Mouse (Mus musculus): ENCODE measurements around the gene Gm48552. TPM values are rescaled to one million over a fixed set of nuclear protein-coding genes. Genes with fewer than 3 reads are reported as not detected.

Gene Gm48552
- polyA plus RNA-seq, 1 experiment from 2014 or later = 0.31 TPM

DNA sequence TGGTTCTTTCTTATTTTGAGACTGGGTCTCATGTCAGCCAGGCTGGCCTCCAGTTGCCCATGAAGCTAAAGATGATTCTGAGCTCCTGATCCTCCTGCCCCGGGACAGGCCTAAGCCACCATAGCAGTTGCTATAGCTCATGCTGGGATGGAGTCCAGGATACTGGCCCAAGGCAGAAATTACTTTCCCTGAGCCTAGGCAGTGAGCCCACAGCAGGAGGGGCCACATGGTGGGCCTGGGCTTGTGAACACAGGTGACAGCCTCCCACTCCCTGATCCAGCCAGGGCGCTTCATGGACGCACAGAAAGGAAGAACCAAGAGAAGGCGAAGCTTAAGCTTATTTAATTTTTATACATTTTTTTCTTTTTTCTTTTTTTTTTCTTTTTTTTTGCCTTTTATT lies 7.1 kb downstream of the Gm48552 start:
- H3K27ac ChIP-seq (ENCODE audit: low read depth, low read length) = no peak overlapping the region; the same call in 1 of the 2 replicates
- no peak overlapping the region for H3K4me2 ChIP-seq (replicated peaks; ENCODE audit: low read depth)
- no peak overlapping the region for H3K4me3 ChIP-seq (ENCODE audit: low read depth, low read length)
- no peak overlapping the region for H3K9ac ChIP-seq (ENCODE audit: low read depth, low read length)
- peaks cover 21% of the 10 kb centered on the region; the same call in 1 of the 2 replicates for H3K36me3 ChIP-seq (ENCODE audit: control insufficient read depth, insufficient read depth)
- no peaks in the 10 kb centered on the region; the same call in 1 of the 2 replicates for H3K4me1 ChIP-seq (replicated peaks; ENCODE audit: control insufficient read depth, insufficient read depth, low read length)
- ATAC-seq = no peak
- no peaks in the 10 kb centered on the region for H3K9me3 ChIP-seq (ENCODE audit: control insufficient read depth)
- no peak for TF ChIP-seq CTCF (IDR thresholded peaks at IDR 0.05; ENCODE audit: low read depth)
- WGBS = 89% methylated on average over 4 of the region's 4 CpGs
- H3K27me3 ChIP-seq (replicated peaks; ENCODE audit: control insufficient read depth, insufficient read depth, low read length) = no peaks in the 10 kb centered on the region

- Histone ChIP-seq H3K36me3 (ENCODE audit: control insufficient read depth, insufficient read depth) (peaks cover 17% of the 10 kb centered on the region; the same call in 1 of the 2 replicates), H3K27me3 (replicated peaks; ENCODE audit: control insufficient read depth, insufficient read depth, low read length) (no peaks in the 10 kb centered on the region), H3K4me3 (ENCODE audit: low read depth, low read length) (no peak overlapping the region), H3K9me3 (ENCODE audit: control insufficient read depth) (no peaks in the 10 kb centered on the region), H3K27ac (ENCODE audit: low read depth, low read length) (no peak overlapping the region), H3K9ac (ENCODE audit: low read depth, low read length) (no peak overlapping the region), H3K4me2 (replicated peaks; ENCODE audit: low read depth) (no peak overlapping the region), H3K4me1 (replicated peaks; ENCODE audit: control insufficient read depth, insufficient read depth, low read length) (peaks cover 5% of the 10 kb centered on the region)
- no peak for TF ChIP-seq CTCF (IDR thresholded peaks at IDR 0.05; ENCODE audit: low read depth)
- no peak for ATAC-seq
- 88% methylated on average over 5 of the region's 5 CpGs for WGBS
Observed at GRCm38 (mm10) chr10:81396749-81397148, 7.9 kb downstream of the Gm48552 start.

DNA sequence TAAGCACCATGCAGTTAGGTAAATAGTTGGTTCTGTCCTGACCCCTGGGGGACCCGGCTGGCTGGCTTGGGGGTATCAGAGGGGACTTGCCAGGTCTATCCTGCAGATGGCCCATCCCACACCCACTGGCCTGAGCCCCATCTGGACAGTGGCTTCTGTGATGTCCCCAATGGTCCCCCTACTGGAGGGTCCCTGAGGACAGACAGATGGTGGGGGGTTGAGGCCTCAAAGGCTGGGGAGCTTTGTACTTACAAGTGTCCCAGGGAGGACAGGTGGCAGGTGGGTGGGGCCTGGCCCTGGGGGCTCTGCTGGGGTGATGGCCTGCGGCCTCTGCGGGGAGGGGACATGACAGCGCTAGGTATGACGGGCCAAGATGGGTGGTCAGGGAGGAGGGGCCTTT lies 10.5 kb downstream of the Gm48552 start:
- 82% methylated on average over 5 of the region's 5 CpGs for WGBS
- H3K27ac ChIP-seq (ENCODE audit: low read depth, low read length) = no peak overlapping the region
- H3K27me3 ChIP-seq (replicated peaks; ENCODE audit: control insufficient read depth, insufficient read depth, low read length) = 0 out of 2 replicates have a peak, but pooled peaks cover 4% of the 10 kb centered on the region
- TF ChIP-seq CTCF (IDR thresholded peaks at IDR 0.05; ENCODE audit: low read depth) = no peak
- H3K4me2 ChIP-seq (replicated peaks; ENCODE audit: low read depth) = peak overlapping the region; percentile 28; the same call in 1 of the 2 replicates
- H3K9ac ChIP-seq (ENCODE audit: low read depth, low read length) = no peak overlapping the region
- peaks cover 17% of the 10 kb centered on the region; the same call in 1 of the 2 replicates for H3K36me3 ChIP-seq (ENCODE audit: control insufficient read depth, insufficient read depth)
- H3K4me1 ChIP-seq (replicated peaks; ENCODE audit: control insufficient read depth, insufficient read depth, low read length) = peaks cover 12% of the 10 kb centered on the region
- no peak for ATAC-seq
- H3K9me3 ChIP-seq (ENCODE audit: control insufficient read depth) = no peaks in the 10 kb centered on the region
- H3K4me3 ChIP-seq (ENCODE audit: low read depth, low read length) = no peak overlapping the region

DNA sequence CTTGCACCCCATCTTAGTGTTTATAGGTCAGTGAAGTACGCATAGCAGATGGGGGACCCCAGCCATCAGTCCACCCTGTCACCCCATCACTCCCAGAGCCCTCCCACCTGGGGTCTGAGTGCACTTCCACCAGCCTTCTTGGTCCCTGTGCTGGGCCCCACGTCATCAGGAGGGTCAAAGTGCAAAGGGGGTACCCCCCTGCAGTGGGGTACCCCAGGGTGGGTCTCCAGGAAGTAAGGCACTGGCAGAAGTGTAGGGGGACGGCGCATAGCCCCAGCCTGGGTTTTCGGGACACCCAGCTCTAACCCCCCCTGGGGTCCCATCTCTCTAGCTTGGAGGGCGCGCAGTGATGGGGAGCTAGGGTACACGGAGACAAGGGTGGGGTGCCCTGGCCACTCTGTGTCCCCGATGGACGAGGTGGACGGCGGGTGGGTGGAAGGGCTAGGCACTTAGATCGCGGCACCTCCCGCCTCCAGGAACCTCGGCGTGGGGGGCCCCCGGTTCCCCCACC lies 11.0 kb downstream of the Gm48552 start:
- H3K27ac ChIP-seq (ENCODE audit: low read depth, low read length) = no peak overlapping the region
- peak overlapping the region; percentile 28; the same call in 1 of the 2 replicates for H3K4me2 ChIP-seq (replicated peaks; ENCODE audit: low read depth)
- no peak for ATAC-seq
- no peak overlapping the region for H3K9ac ChIP-seq (ENCODE audit: low read depth, low read length)
- no peak for TF ChIP-seq CTCF (IDR thresholded peaks at IDR 0.05; ENCODE audit: low read depth)
- peaks cover 20% of the 10 kb centered on the region; the same call in 1 of the 2 replicates for H3K36me3 ChIP-seq (ENCODE audit: control insufficient read depth, insufficient read depth)
- 0 out of 2 replicates have a peak, but pooled peaks cover 4% of the 10 kb centered on the region for H3K27me3 ChIP-seq (replicated peaks; ENCODE audit: control insufficient read depth, insufficient read depth, low read length)
- H3K9me3 ChIP-seq (ENCODE audit: control insufficient read depth) = no peaks in the 10 kb centered on the region
- H3K4me3 ChIP-seq (ENCODE audit: low read depth, low read length) = no peak overlapping the region
- peaks cover 12% of the 10 kb centered on the region for H3K4me1 ChIP-seq (replicated peaks; ENCODE audit: control insufficient read depth, insufficient read depth, low read length)
- WGBS = 79% methylated on average over 18 of the region's 18 CpGs

- peak overlapping the region; percentile 28 for H3K4me2 ChIP-seq (replicated peaks; ENCODE audit: low read depth)
- H3K4me1 ChIP-seq (replicated peaks; ENCODE audit: control insufficient read depth, insufficient read depth, low read length) = peaks cover 12% of the 10 kb centered on the region
- ATAC-seq = no peak
- no peak for TF ChIP-seq CTCF (IDR thresholded peaks at IDR 0.05; ENCODE audit: low read depth)
- H3K36me3 ChIP-seq (ENCODE audit: control insufficient read depth, insufficient read depth) = peaks cover 25% of the 10 kb centered on the region
- H3K4me3 ChIP-seq (ENCODE audit: low read depth, low read length) = 0 out of 2 replicates have a peak overlapping the region, but pooled peaks have one; percentile 6
- H3K27ac ChIP-seq (ENCODE audit: low read depth, low read length) = no peak overlapping the region
- no peaks in the 10 kb centered on the region for H3K9me3 ChIP-seq (ENCODE audit: control insufficient read depth)
- WGBS = 69% methylated on average over 22 of the region's 22 CpGs
- no peak overlapping the region for H3K9ac ChIP-seq (ENCODE audit: low read depth, low read length)
- 0 out of 2 replicates have a peak, but pooled peaks cover 4% of the 10 kb centered on the region for H3K27me3 ChIP-seq (replicated peaks; ENCODE audit: control insufficient read depth, insufficient read depth, low read length)
Observed at GRCm38 (mm10) chr10:81400371-81401204, 11.8 kb downstream of the Gm48552 start.

DNA sequence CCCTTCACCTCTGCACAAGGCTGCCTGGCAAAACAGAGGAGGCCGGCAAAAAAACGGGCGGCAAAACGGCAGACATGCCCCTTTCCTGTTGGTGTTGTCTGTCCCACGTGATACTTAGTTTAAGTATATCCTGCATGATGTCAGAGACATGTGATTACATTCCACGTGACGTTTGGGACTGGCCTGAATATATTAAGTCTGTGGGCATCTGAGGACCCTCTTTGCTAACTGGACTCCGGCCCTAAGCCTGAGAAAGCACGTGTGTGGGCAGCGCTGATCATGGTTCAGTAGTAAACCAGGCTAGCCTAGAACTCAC lies 12.4 kb downstream of the Gm48552 start:
- H3K4me3 ChIP-seq (ENCODE audit: low read depth, low read length) = no peak overlapping the region
- peaks cover 12% of the 10 kb centered on the region for H3K4me1 ChIP-seq (replicated peaks; ENCODE audit: control insufficient read depth, insufficient read depth, low read length)
- 0 out of 2 replicates have a peak, but pooled peaks cover 6% of the 10 kb centered on the region for H3K27me3 ChIP-seq (replicated peaks; ENCODE audit: control insufficient read depth, insufficient read depth, low read length)
- peaks cover 27% of the 10 kb centered on the region for H3K36me3 ChIP-seq (ENCODE audit: control insufficient read depth, insufficient read depth)
- no peaks in the 10 kb centered on the region for H3K9me3 ChIP-seq (ENCODE audit: control insufficient read depth)
- H3K9ac ChIP-seq (ENCODE audit: low read depth, low read length) = no peak overlapping the region
- peak overlapping the region; percentile 81; the same call in 1 of the 2 replicates for H3K27ac ChIP-seq (ENCODE audit: low read depth, low read length)
- ATAC-seq = peak; percentile 28
- 40% methylated on average over 10 of the region's 10 CpGs for WGBS
- no peak for TF ChIP-seq CTCF (IDR thresholded peaks at IDR 0.05; ENCODE audit: low read depth)
- H3K4me2 ChIP-seq (replicated peaks; ENCODE audit: low read depth) = peak overlapping the region; percentile 52

Measured in intestine, postnatal 0 days (tissue).